Mouse (Mus musculus) hematopoietic stem cell, adult 5-6 weeks (primary cell): Measurements from ENCODE around the gene Gm14393. TPM values are rescaled to one million over a fixed set of nuclear protein-coding genes. Genes with fewer than 3 reads are reported as not detected.
"Not testable (repeated sequence)": the region's sequence is repeated elsewhere in the genome, so short reads cannot be mapped to it uniquely, and the experiment has no call there.

ENCODE experiments used
- ATAC-seq, 2 experiments: fragments of 125-278 bp in 1 of 2; replicated peaks in 1 of 2; 2 replicates each; pipeline ENCODE4 v1.8.0; 2016 to 2017; ENCODE audit warnings: inconsistent platforms in 2 of 2, mild to moderate bottlenecking in 2 of 2, moderate number of reproducible peaks in 2 of 2, low read depth in 1 of 2, moderate TSS enrichment in 1 of 2; ENCODE audit not compliant: low FRiP score in 2 of 2, poor library complexity in 2 of 2, severe bottlenecking in 2 of 2, insufficient read depth in 1 of 2, low TSS enrichment in 1 of 2
- total RNA-seq: library from RNA; stranded (forward); fragments of 172-1452, 232-1000 nt; gene quantifications from 2 replicates; pipeline ENCODE4 v1.2.3, GENCODE M21; 2017

Gm14393 gene
- total RNA-seq = not detected in 2 replicates

DNA sequence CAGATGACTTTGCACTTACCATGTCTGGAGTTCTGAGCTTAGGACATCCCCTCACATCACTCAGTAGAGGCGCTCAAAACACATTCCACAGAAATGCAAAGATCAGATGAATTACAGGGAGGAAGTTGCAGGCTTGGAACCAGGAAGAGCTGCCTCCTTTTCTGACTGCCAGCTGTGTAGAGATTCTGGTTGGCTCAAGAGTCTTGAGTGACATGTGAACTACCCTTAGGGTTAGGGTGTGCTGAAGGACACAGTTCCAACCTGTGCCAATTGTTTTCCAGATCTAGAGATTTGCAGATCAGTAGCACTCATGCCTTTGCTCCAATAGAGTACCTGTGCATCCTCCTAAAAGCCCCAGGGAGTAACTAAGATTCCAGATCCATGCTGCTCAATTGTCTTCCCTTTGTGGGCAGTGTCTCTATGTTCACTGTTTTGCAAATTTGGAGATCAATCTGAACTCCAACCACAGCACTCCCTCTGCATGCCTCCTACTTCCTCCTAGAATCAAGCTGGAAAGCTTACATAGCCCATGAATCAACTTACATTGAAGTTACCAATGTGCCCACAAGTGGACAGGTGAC is at the start of gene Gm14393:
TSS of gene Gm14393 (minus strand) at position 101 of the 581 bp plus-strand sequence.
- ATAC-seq = not testable (repeated sequence)

GRCm38 (mm10) chr2:175044268-175044667 is 23.3 kb downstream of the Gm14393 start:
- not testable (repeated sequence) for ATAC-seq

Other genes with a start within 250 kb of the Gm14393 start
- gene Gm14444, start 57.5 kb downstream of the Gm14393 start, total RNA-seq = not detected in 2 replicates
- gene Gm14399, start 74.2 kb upstream of the Gm14393 start, total RNA-seq = 12.6 and 15.7 TPM in 2 replicates
- 0.89 and 1.9 TPM in 2 replicates for gene Gm14443, start 108.1 kb upstream of the Gm14393 start, total RNA-seq
- 19.8 and 22.5 TPM in 2 replicates for gene Gm14391, start 139.1 kb upstream of the Gm14393 start, total RNA-seq
- gene Gm14440, start 207.3 kb upstream of the Gm14393 start, total RNA-seq = 6.4 TPM in 1 of 2 replicates, not detected in the other